Mouse (Mus musculus) liver, embryonic 14.5 days (tissue): ENCODE results near the gene Ktn1.

Experiments used
- CTCF ChIP-seq: IDR thresholded peaks from 2 replicates; pipeline ENCODE4 v1.5.1; 2016; ENCODE audit warnings: antibody characterized with exemption, low read depth, control low read depth
- EP300 ChIP-seq: IDR thresholded peaks from 2 replicates; pipeline ENCODE4 v1.6.1; 2016; ENCODE audit warnings: antibody characterized with exemption, low read depth

DNA sequence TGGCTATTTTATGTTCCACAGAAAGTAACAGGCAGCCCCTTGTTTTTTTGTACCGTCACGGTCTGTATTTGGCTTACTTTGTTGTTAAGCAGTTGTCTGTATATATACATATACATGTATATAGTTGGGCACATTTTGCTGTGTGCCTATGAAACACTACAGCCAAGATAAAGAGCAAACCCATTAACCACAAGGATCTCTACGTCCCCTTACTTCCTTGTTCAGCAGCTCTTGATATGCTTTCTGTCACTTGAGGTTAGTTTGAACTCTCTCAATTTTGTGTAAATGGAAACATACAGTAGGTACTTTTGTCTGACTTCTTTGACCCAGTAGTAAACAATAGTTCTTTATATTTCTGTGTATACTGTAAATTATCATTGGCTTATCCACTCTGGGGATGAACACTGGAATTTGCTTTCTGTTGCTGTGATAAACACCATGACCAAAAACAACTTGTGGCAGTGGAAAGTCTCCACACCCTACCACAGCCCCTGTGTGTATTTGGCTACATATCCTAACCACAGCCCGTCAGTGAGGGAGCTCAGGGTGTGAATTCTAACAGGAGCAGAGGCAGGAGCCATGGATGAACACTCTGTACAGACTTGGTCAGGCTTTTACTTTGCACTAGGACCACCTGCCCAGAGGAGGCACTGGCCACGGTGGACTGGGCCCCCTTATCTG lies 92.2 kb downstream of the Ktn1 start:
- TF ChIP-seq CTCF (no peak), EP300 (no peak)
